Mouse (Mus musculus) left cerebral cortex, adult 18-20 months (tissue): ENCODE results near the gene Jun. TPM values are rescaled to one million over a fixed set of nuclear protein-coding genes. Genes with fewer than 3 reads are reported as not detected.

Experiments used
- total RNA-seq, 2 experiments: library from RNA; stranded (reverse); gene quantifications; 2 replicates each; pipeline ENCODE4 v1.2.3; 2021

Jun gene
- total RNA-seq, 2 experiments from 2014 or later: 53.8 to 60.5 TPM

Other genes with a start within 250 kb of the Jun start
- gene Eqtn, start 123.4 kb downstream of the Jun start, total RNA-seq: 1 to 10 TPM in 1 of 2 experiments, under 1 TPM in 1; 0.77 to 1.3 TPM
- gene Mysm1, start 73.1 kb downstream of the Jun start, total RNA-seq: 10 to 100 TPM; 33.0 to 34.0 TPM